Comparison of ENCODE assay signal across 8 mouse cellular contexts in the genomic region with DNA sequence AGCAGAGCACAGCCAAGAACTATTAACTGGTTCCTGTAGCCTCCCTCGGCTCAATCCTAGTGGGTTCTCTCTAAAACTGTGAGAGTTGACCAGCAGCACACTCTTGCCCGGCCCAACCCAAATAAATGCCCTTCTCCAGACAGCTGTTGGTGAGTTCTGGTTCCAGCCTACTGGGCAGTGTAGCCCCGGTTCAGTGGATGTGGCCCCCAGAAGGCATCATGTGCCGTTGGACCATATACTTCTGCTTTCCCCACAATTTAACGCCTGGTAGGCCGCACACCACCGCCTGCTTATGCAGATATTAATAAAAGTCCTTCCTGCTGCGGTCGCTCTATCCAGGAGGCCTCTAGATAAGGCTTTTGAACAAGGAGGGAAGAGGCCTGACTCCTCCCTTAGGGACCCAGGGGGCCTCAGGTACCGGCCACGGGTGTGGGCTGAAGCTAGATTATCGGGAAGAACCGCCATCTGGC. TPM values are rescaled to one million over a fixed set of nuclear protein-coding genes. Genes with fewer than 3 reads are reported as not detected.
DNase-seq lines count a peak whose midpoint lies in the region; ATAC-seq and TF ChIP-seq lines count a peak whose summit lies in the region.

No protein-coding gene starts in this region.

- H3K4me3 ChIP-seq in cerebellum, adult 2 months (replicated peaks; ENCODE audit: insufficient read depth, low read depth, low read length), result peak overlapping the region; percentile 73
- H3K4me3 ChIP-seq in midbrain, postnatal 0 days (ENCODE audit: low read depth, low read length), result peak overlapping the region; percentile 27; the same call in 1 of the 2 replicates

- no peak for TF ChIP-seq CTCF in cerebellum, adult 2 months (IDR thresholded peaks at IDR 0.05; ENCODE audit: borderline replicate concordance, insufficient read depth, low read depth, low read length)
- no peak for TF ChIP-seq CTCF in midbrain, postnatal 0 days (IDR thresholded peaks at IDR 0.05)

- peak overlapping the region; percentile 45 for H3K4me2 ChIP-seq in midbrain, postnatal 0 days (ENCODE audit: low read depth, low read length, poor library complexity, severe bottlenecking)

- H3K36me3 ChIP-seq in midbrain, postnatal 0 days (ENCODE audit: insufficient read depth, low read length), result no peaks in the 10 kb centered on the region

- H3K27ac ChIP-seq in cerebellum, adult 2 months (ENCODE audit: insufficient read depth, low read length), result peak overlapping the region; percentile 70
- 0 out of 2 replicates have a peak overlapping the region, but pooled peaks have one; percentile 13 for H3K27ac ChIP-seq in midbrain, postnatal 0 days (ENCODE audit: low read depth, low read length)

- H3K9me3 ChIP-seq in midbrain, postnatal 0 days (ENCODE audit: low read length), result no peaks in the 10 kb centered on the region

- ATAC-seq in erythroblast, adult 5-6 weeks (replicated peaks; ENCODE audit: low FRiP score, poor library complexity, severe bottlenecking), result peak; percentile 80
- no peak for ATAC-seq in midbrain, postnatal 0 days (ENCODE audit: low FRiP score)

- TF ChIP-seq POLR2A in cerebellum, adult 2 months (IDR thresholded peaks at IDR 0.05; ENCODE audit: borderline replicate concordance, insufficient read depth, low read length), result no peak

- 0 out of 2 replicates have a peak, but pooled peaks cover 3% of the 10 kb centered on the region for H3K4me1 ChIP-seq in cerebellum, adult 2 months (ENCODE audit: control insufficient read depth, insufficient read depth, low read length)
- H3K4me1 ChIP-seq in midbrain, postnatal 0 days (ENCODE audit: insufficient read depth, low read length), result 0 out of 2 replicates have a peak, but pooled peaks cover 3% of the 10 kb centered on the region

- no peak for DNase-seq in cerebellum, adult 2 months
- no peak for DNase-seq in cerebellum, postnatal 14 days
- DNase-seq in ovary, postnatal 14 days (ENCODE audit: low spot score), result peak; percentile 42
- no peak for DNase-seq in ovary, postnatal 36 days (ENCODE audit: low spot score)
- peak; percentile 52 to 68 for DNase-seq in kidney, postnatal 4 days
- no peak for DNase-seq in midbrain, postnatal 0 days (ENCODE audit: low spot score)
- DNase-seq in thymus, postnatal 4 days, result no peak

- 20% methylated on average over 13 of the region's 13 CpGs for WGBS in cerebellum, adult 2 months
- WGBS in midbrain, postnatal 0 days, result 30% methylated on average over 13 of the region's 13 CpGs

- 0 out of 2 replicates have a peak overlapping the region, but pooled peaks have one; percentile 5 for H3K9ac ChIP-seq in midbrain, postnatal 0 days (replicated peaks; ENCODE audit: low read length, poor library complexity, severe bottlenecking)

- H3K27me3 ChIP-seq in cerebellum, adult 2 months (ENCODE audit: control insufficient read depth, insufficient read depth, low read length), result no peaks in the 10 kb centered on the region
- H3K27me3 ChIP-seq in midbrain, postnatal 0 days (ENCODE audit: insufficient read depth, low read length), result no peaks in the 10 kb centered on the region; the same call in 1 of the 2 replicates

RNA-seq across cellular contexts. Expression of a gene that starts 1.0 kb away (rescaled TPM):
- 57.0 and 62.2 TPM in 2 replicates for polyA plus RNA-seq in cerebellum, adult 2 months (2012; rRNA removed)
- total RNA-seq in erythroblast, adult 5-6 weeks (2015; ENCODE audit: low replicate concordance), result 68.5 and 70.1 TPM in 2 replicates
- 91.4 and 102 TPM in 2 replicates for total RNA-seq in erythroblast, adult 5-6 weeks (2017; ENCODE audit: low replicate concordance)
- total RNA-seq in midbrain, postnatal 0 days (2014; rRNA removed), result 6.0 and 11.6 TPM in 2 replicates
- polyA plus RNA-seq in midbrain, postnatal 0 days (2015; fragmentation: Nextera tagmentation; extraction: Ambion mirVana), result 23.7 and 24.8 TPM in 2 replicates

RNA-seq across cellular contexts. Expression of a gene that starts 9.2 kb away (rescaled TPM):
- 10.6 and 11.9 TPM in 2 replicates for polyA plus RNA-seq in cerebellum, adult 2 months (2012; rRNA removed)
- total RNA-seq in erythroblast, adult 5-6 weeks (2015; ENCODE audit: low replicate concordance), result 55.7 and 57.1 TPM in 2 replicates
- 9.5 and 21.2 TPM in 2 replicates for total RNA-seq in erythroblast, adult 5-6 weeks (2017; ENCODE audit: low replicate concordance)
- 6.5 and 19.3 TPM in 2 replicates for total RNA-seq in midbrain, postnatal 0 days (2014; rRNA removed)
- 14.4 and 14.5 TPM in 2 replicates for polyA plus RNA-seq in midbrain, postnatal 0 days (2015; fragmentation: Nextera tagmentation; extraction: Ambion mirVana)

RNA-seq across cellular contexts. Expression of a gene that starts 22.8 kb away (rescaled TPM):
- 92.1 and 95.8 TPM in 2 replicates for polyA plus RNA-seq in cerebellum, adult 2 months (2012; rRNA removed)
- total RNA-seq in erythroblast, adult 5-6 weeks (2015; ENCODE audit: low replicate concordance), result 37.1 and 51.6 TPM in 2 replicates
- 44.0 and 47.3 TPM in 2 replicates for total RNA-seq in erythroblast, adult 5-6 weeks (2017; ENCODE audit: low replicate concordance)
- 64.5 and 87.3 TPM in 2 replicates for total RNA-seq in midbrain, postnatal 0 days (2014; rRNA removed)
- polyA plus RNA-seq in midbrain, postnatal 0 days (2015; fragmentation: Nextera tagmentation; extraction: Ambion mirVana), result 120 and 131 TPM in 2 replicates

RNA-seq across cellular contexts. Expression of a gene that starts 24.6 kb away (rescaled TPM):
- 22.9 and 23.5 TPM in 2 replicates for polyA plus RNA-seq in cerebellum, adult 2 months (2012; rRNA removed)
- 1.3 and 5.0 TPM in 2 replicates for total RNA-seq in erythroblast, adult 5-6 weeks (2015; ENCODE audit: low replicate concordance)
- 0.85 and 2.1 TPM in 2 replicates for total RNA-seq in erythroblast, adult 5-6 weeks (2017; ENCODE audit: low replicate concordance)
- total RNA-seq in midbrain, postnatal 0 days (2014; rRNA removed), result 18.8 and 19.0 TPM in 2 replicates
- 10.7 and 11.0 TPM in 2 replicates for polyA plus RNA-seq in midbrain, postnatal 0 days (2015; fragmentation: Nextera tagmentation; extraction: Ambion mirVana)

RNA-seq across cellular contexts. Expression of a gene that starts 34.3 kb away (rescaled TPM):
- polyA plus RNA-seq in cerebellum, adult 2 months (2012; rRNA removed), result 19.5 and 19.8 TPM in 2 replicates
- 1.5 TPM in 1 of 2 replicates, not detected in the other for total RNA-seq in erythroblast, adult 5-6 weeks (2015; ENCODE audit: low replicate concordance)
- total RNA-seq in erythroblast, adult 5-6 weeks (2017; ENCODE audit: low replicate concordance), result 1.4 TPM in 1 of 2 replicates, not detected in the other
- 23.1 and 28.5 TPM in 2 replicates for total RNA-seq in midbrain, postnatal 0 days (2014; rRNA removed)
- 12.9 and 14.9 TPM in 2 replicates for polyA plus RNA-seq in midbrain, postnatal 0 days (2015; fragmentation: Nextera tagmentation; extraction: Ambion mirVana)

Comparison
In these comparisons a context has a peak if more than half of its experiments do, and no peak if none do; other contexts are left out.
1. DNase-seq: peak in ovary, postnatal 14 days (single experiment) and kidney, postnatal 4 days (2 of 2); none in cerebellum, adult 2 months (0 of 2), cerebellum, postnatal 14 days (0 of 2), ovary, postnatal 36 days (single experiment), midbrain, postnatal 0 days (single experiment) and thymus, postnatal 4 days (single experiment).